Mouse (Mus musculus) intestine, postnatal 0 days (tissue): Measurements from ENCODE around the gene Btnl10. TPM values are rescaled to one million over a fixed set of nuclear protein-coding genes. Genes with fewer than 3 reads are reported as not detected.
A peak's percentile ranks its signal among the peaks of the same experiment; 100 is the strongest.

Source experiments
- ATAC-seq: fragments of 200-750 bp; cut with Nextera tagmentation; 2 replicates; pipeline ENCODE4 v1.8.0; 2017; ENCODE audit warnings: mild to moderate bottlenecking, moderate TSS enrichment, moderate library complexity
- H3K27ac ChIP-seq: fragments of 300-500 bp; sonication (generic); 2 replicates; pipeline ENCODE4 v1.5.1; 2014; ENCODE audit warnings: mild to moderate bottlenecking, low read depth, low read length, moderate library complexity
- H3K27me3 ChIP-seq: fragments of 300-500 bp; sonication (generic); replicated peaks from 2 replicates; pipeline ENCODE4 v1.6.1; 2014; ENCODE audit warnings: low read length, mixed read lengths; ENCODE audit not compliant: control insufficient read depth, insufficient read depth
- H3K36me3 ChIP-seq: fragments of 300-500 bp; sonication (generic); 2 replicates; pipeline ENCODE4 v1.6.1; 2014; ENCODE audit warnings: mild to moderate bottlenecking, moderate library complexity; ENCODE audit not compliant: control insufficient read depth, insufficient read depth
- H3K4me1 ChIP-seq: fragments of 300-500 bp; sonication (generic); replicated peaks from 2 replicates; pipeline ENCODE4 v1.6.1; 2014; ENCODE audit warnings: antibody characterized with exemption, low read length, mixed read lengths; ENCODE audit not compliant: control insufficient read depth, insufficient read depth
- H3K4me2 ChIP-seq: fragments of 300-500 bp; sonication (generic); replicated peaks from 2 replicates; pipeline ENCODE4 v1.6.1; 2014; ENCODE audit warnings: low read depth, mild to moderate bottlenecking, moderate library complexity
- H3K4me3 ChIP-seq: fragments of 300-500 bp; sonication (generic); 2 replicates; pipeline ENCODE4 v1.5.1; 2014; ENCODE audit warnings: low read depth, low read length
- H3K9ac ChIP-seq: fragments of 300-500 bp; sonication (generic); 2 replicates; pipeline ENCODE4 v1.6.1; 2014; ENCODE audit warnings: mild to moderate bottlenecking, low read depth, low read length
- H3K9me3 ChIP-seq: fragments of 300-500 bp; sonication (generic); 2 replicates; pipeline ENCODE4 v1.6.1; 2016; ENCODE audit warnings: mixed run types; ENCODE audit not compliant: control insufficient read depth
- CTCF ChIP-seq: sonication (generic); IDR thresholded peaks from 2 replicates; pipeline ENCODE4 v1.5.1; 2016; ENCODE audit warnings: low read depth, mild to moderate bottlenecking, control low read depth, antibody characterized with exemption, moderate library complexity
- WGBS: fragments of 180-500 bp; shearing (Covaris S2); extraction: QIAGEN DNeasy Blood & Tissue Kit; methylation state at CpG from one replicate; pipeline ENCODE4 v1.1.7; 2014; 5-methylcytosine and 5-hydroxymethylcytosine counted together
- polyA plus RNA-seq: library from polyadenylated mRNA; unstranded; fragments of >200 nt; fragmentation: Nextera tagmentation; extraction: Ambion mirVana; gene quantifications from 2 replicates; pipeline ENCODE4 v1.2.1, GENCODE M21; 2015

Gene Btnl10
- polyA plus RNA-seq, 1 experiment from 2014 or later, result not detected

DNA sequence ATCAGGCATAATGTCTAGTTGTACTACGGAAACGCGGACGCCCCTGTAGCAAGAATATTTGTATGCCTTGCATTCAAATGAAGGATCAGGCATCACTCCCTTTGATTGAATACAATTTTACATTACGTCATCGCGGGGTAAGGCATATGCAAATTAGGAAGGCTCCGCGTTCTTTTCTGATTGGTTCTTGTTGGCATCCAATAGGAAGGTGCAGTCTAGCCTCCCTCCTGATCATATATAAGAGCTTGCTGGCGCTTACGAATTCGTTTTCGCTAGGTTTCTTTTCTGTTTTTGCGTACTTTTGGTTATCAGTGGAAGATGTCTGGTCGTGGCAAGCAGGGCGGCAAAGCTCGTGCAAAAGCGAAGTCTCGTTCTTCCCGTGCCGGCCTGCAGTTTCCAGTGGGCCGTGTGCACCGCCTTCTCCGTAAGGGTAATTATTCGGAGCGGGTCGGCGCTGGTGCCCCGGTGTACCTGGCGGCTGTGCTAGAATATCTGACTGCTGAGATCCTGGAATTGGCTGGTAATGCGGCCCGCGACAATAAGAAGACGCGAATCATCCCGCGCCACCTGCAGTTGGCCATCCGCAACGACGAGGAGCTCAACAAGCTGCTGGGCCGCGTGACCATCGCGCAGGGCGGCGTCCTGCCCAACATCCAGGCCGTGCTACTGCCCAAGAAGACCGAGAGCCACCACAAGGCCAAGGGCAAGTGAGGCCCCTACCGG lies 36.9 kb downstream of the Btnl10 start, which contains the start of the genes Hist3h2a and Trim17:
Gene Hist3h2a, plus strand, starts transcription at position 266 of the 723 bp plus-strand sequence.
Gene Trim17, plus strand, starts transcription at position 266 of the 723 bp plus-strand sequence.
- Histone ChIP-seq H3K4me3 (peak within 1 kb of the TSS; percentile 56), H3K4me1 (peaks cover 8% of the 10 kb centered on the region; the same call in 1 of the 2 replicates), H3K27me3 (no peaks in the 10 kb centered on the region), H3K27ac (peak within 1 kb of the TSS; percentile 94), H3K9me3 (no peaks in the 10 kb centered on the region), H3K4me2 (peak within 1 kb of the TSS; percentile 78), H3K36me3 (peaks cover 8% of the 10 kb centered on the region; the same call in 1 of the 2 replicates), H3K9ac (peak within 1 kb of the TSS; percentile 61)
- peak; percentile 95 for ATAC-seq
- under 1% methylated on average over 49 of the region's 49 CpGs for WGBS
- peak; percentile 80 for TF ChIP-seq CTCF

DNA sequence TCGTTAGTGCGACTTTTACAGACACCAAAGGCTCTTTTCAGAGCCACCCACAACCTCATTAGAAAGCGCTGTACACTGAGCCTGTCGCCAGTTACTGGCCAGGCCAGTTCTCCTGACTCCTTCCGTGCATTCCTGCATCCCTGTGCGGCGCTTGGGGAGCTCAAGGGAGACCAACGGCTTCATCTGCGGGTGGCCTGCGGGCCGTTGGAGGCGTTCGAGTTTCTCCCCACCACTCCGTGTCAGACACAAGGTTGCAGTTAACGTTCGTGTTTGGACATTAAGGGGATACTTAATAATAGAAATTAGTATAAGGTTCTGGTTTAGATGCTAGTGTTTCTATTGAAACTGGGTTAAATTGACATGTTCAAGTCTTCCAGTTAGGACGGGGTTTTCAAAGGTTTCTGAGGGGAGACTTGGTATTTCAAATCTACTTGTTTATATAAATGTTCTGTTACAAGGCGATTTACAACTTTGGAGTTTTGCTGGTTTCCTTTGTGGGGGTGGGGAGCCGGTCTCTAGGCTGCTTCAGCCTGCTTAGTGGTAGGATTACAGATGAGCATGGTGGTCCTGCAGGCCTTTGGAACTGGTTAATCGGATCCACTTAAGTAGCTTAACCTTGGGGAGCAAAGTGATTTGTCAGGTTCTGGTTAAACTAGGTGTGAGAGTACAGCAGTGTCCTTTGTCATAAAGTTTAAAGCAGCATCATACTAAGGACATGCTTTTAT lies 37.6 kb downstream of the Btnl10 start:
- H3K9ac ChIP-seq, result peak overlapping the region; percentile 61
- peaks cover 8% of the 10 kb centered on the region; the same call in 1 of the 2 replicates for H3K36me3 ChIP-seq
- H3K27me3 ChIP-seq, result no peaks in the 10 kb centered on the region
- under 1% methylated on average over 20 of the region's 20 CpGs for WGBS
- peak overlapping the region; percentile 78 for H3K4me2 ChIP-seq
- H3K4me1 ChIP-seq, result peaks cover 8% of the 10 kb centered on the region; the same call in 1 of the 2 replicates
- H3K27ac ChIP-seq, result peak overlapping the region; percentile 94
- no peaks in the 10 kb centered on the region for H3K9me3 ChIP-seq
- ATAC-seq, result peak; percentile 31; the same call in 1 of the 2 replicates
- peak overlapping the region; percentile 56 for H3K4me3 ChIP-seq
- no peak; the same call in none of the 2 replicates for TF ChIP-seq CTCF

DNA sequence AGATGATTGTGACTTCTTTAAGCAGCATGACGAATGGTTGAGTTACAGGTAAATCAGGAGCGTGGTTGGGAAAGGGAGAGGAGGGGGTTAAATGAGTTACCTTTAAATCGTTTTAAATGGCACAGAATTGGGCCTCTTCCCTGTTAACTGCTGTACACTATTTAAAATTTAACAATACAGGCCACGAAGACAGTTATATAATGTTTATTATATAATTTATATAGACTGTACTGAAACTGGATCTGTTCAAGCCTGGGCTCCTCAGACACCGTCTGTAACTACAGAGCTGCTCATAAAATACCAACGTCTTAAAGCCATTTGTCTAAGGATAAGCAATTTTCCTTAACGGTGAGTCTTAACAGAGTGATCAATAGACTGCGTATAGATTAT lies 38.2 kb downstream of the Btnl10 start:
- peak overlapping the region; percentile 61 for H3K9ac ChIP-seq
- 6% methylated on average over 8 of the region's 8 CpGs for WGBS
- H3K9me3 ChIP-seq, result no peaks in the 10 kb centered on the region
- H3K4me2 ChIP-seq, result peak overlapping the region; percentile 78
- ATAC-seq, result no peak
- H3K4me3 ChIP-seq, result peak overlapping the region; percentile 56
- no peak for TF ChIP-seq CTCF
- peaks cover 8% of the 10 kb centered on the region; the same call in 1 of the 2 replicates for H3K4me1 ChIP-seq
- peaks cover 8% of the 10 kb centered on the region; the same call in 1 of the 2 replicates for H3K36me3 ChIP-seq
- H3K27ac ChIP-seq, result no peak overlapping the region
- no peaks in the 10 kb centered on the region for H3K27me3 ChIP-seq

DNA sequence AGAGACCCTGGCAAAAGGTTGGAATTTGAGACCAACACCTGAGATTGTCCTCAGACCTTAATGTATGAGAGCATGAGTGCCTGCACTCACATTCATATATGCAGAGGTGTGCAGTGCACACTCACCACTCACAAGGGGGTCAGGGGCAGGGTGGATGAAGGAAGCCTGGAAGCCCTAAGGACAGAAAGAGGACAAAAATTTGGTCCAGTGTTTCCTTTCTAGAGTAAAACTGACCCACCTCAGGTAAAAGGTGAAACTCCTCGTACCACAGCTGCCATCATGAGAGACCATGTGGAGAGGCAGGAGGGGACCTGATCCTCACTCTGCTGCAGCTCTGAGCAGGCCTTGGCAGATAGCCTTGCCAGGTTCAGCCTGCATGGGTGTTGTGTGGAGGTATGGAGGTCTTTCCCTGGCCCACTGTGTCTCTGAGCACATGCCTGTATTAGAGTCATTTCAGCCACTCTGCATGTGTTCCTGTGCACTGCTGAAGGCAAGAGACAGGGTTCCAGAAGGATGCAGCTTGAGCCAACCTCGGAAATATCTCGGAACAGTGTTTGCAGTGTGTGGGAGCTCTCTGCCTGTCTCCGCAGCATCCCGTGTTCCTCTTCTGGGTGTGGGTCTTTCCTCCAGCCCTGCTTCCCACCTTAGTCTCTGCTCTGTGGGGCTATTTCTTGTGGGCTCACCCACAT lies 39.7 kb downstream of the Btnl10 start:
- no peak overlapping the region for H3K4me3 ChIP-seq
- H3K27me3 ChIP-seq, result peaks cover 8% of the 10 kb centered on the region; the same call in 1 of the 2 replicates
- WGBS, result 80% methylated on average over 5 of the region's 5 CpGs
- ATAC-seq, result no peak
- H3K9me3 ChIP-seq, result no peaks in the 10 kb centered on the region
- no peak overlapping the region for H3K9ac ChIP-seq
- peaks cover 8% of the 10 kb centered on the region; the same call in 1 of the 2 replicates for H3K36me3 ChIP-seq
- H3K4me1 ChIP-seq, result peaks cover 8% of the 10 kb centered on the region; the same call in 1 of the 2 replicates
- TF ChIP-seq CTCF, result no peak
- no peak overlapping the region for H3K27ac ChIP-seq
- peak overlapping the region; percentile 78; the same call in 1 of the 2 replicates for H3K4me2 ChIP-seq

DNA sequence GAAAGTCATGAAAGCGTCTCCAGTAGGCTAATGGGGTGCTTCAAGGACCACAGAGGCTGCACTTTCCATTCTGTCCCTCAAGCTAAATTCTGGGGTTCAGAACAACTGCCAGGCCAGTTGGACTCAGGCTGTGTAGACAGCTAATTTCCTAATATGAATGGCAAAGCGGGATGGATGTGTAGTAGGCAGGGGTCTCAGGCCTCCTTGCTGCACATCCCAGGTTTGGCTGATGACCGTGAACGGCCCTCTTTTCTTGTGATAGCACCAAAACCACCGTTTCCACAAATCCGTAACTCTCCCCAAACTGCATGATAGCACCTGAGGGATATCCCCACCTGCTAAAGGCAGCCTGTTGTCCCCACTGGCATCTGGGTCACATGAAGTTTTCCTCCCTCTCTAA lies 40.8 kb downstream of the Btnl10 start:
- ATAC-seq, result no peak
- no peak overlapping the region for H3K9ac ChIP-seq
- 91% methylated on average over 6 of the region's 6 CpGs for WGBS
- no peak overlapping the region for H3K27ac ChIP-seq
- H3K36me3 ChIP-seq, result peaks cover 8% of the 10 kb centered on the region; the same call in 1 of the 2 replicates
- H3K4me3 ChIP-seq, result no peak overlapping the region
- no peak for TF ChIP-seq CTCF
- H3K4me2 ChIP-seq, result no peak overlapping the region
- no peaks in the 10 kb centered on the region for H3K9me3 ChIP-seq
- H3K27me3 ChIP-seq, result peaks cover 8% of the 10 kb centered on the region
- peaks cover 8% of the 10 kb centered on the region; the same call in 1 of the 2 replicates for H3K4me1 ChIP-seq
